Mouse (Mus musculus): ENCODE data around the gene Phlda2. TPM values are rescaled to one million over a fixed set of nuclear protein-coding genes. Genes with fewer than 3 reads are reported as not detected.

Gene Phlda2
- polyA plus RNA-seq, 1 experiment from 2014 or later = 1.2 TPM

GRCm38 (mm10) chr7:143462516-143462915, 40.4 kb downstream of the Phlda2 start:
- Histone ChIP-seq H3K27ac (ENCODE audit: low read depth, low read length) (no peak overlapping the region), H3K9me3 (ENCODE audit: control insufficient read depth, low read length) (peaks cover 19% of the 10 kb centered on the region), H3K4me1 (replicated peaks; ENCODE audit: control insufficient read depth, insufficient read depth, low read length) (peaks cover 19% of the 10 kb centered on the region; the same call in 1 of the 2 replicates), H3K4me3 (ENCODE audit: low read depth, low read length) (no peak overlapping the region), H3K4me2 (ENCODE audit: low read depth, low read length, severe bottlenecking) (no peak overlapping the region), H3K36me3 (ENCODE audit: control insufficient read depth, insufficient read depth, low read length) (no peaks in the 10 kb centered on the region), H3K9ac (ENCODE audit: low read length) (no peak overlapping the region), H3K27me3 (ENCODE audit: control insufficient read depth, insufficient read depth, low read length) (peaks cover 30% of the 10 kb centered on the region)
- no peak for DNase-seq (ENCODE audit: low spot score)
- no peak for ATAC-seq (replicated peaks; ENCODE audit: low FRiP score)
- WGBS = 79% methylated on average over 5 of the region's 5 CpGs

GRCm38 (mm10) chr7:143461920-143462319, 41.0 kb downstream of the Phlda2 start:
- whole genome bisulfite sequencing = 43% methylated on average over 11 of the region's 11 CpGs
- ATAC-seq (replicated peaks; ENCODE audit: low FRiP score) (no peak), DNase-seq (ENCODE audit: low spot score) (no peak)
- H3K4me2 ChIP-seq (ENCODE audit: low read depth, low read length, severe bottlenecking) = no peak overlapping the region
- H3K27me3 ChIP-seq (ENCODE audit: control insufficient read depth, insufficient read depth, low read length) = peaks cover 33% of the 10 kb centered on the region
- no peak overlapping the region for H3K9ac ChIP-seq (ENCODE audit: low read length)
- peaks cover 19% of the 10 kb centered on the region for H3K9me3 ChIP-seq (ENCODE audit: control insufficient read depth, low read length)
- no peak overlapping the region for H3K4me3 ChIP-seq (ENCODE audit: low read depth, low read length)
- no peaks in the 10 kb centered on the region for H3K36me3 ChIP-seq (ENCODE audit: control insufficient read depth, insufficient read depth, low read length)
- H3K4me1 ChIP-seq (replicated peaks; ENCODE audit: control insufficient read depth, insufficient read depth, low read length) = peaks cover 15% of the 10 kb centered on the region; the same call in 1 of the 2 replicates
- no peak overlapping the region for H3K27ac ChIP-seq (ENCODE audit: low read depth, low read length)

- 28% methylated on average over 28 of the region's 32 CpGs for WGBS
- Histone ChIP-seq H3K4me3 (ENCODE audit: low read depth, low read length) (peak overlapping the region; percentile 5; the same call in 1 of the 2 replicates), H3K9me3 (ENCODE audit: control insufficient read depth, low read length) (peaks cover 19% of the 10 kb centered on the region), H3K9ac (ENCODE audit: low read length) (peak overlapping the region; percentile 17; the same call in 1 of the 2 replicates), H3K27ac (ENCODE audit: low read depth, low read length) (no peak overlapping the region), H3K36me3 (ENCODE audit: control insufficient read depth, insufficient read depth, low read length) (no peaks in the 10 kb centered on the region), H3K4me2 (ENCODE audit: low read depth, low read length, severe bottlenecking) (peak overlapping the region; percentile 22), H3K4me1 (replicated peaks; ENCODE audit: control insufficient read depth, insufficient read depth, low read length) (peaks cover 15% of the 10 kb centered on the region; the same call in 1 of the 2 replicates), H3K27me3 (ENCODE audit: control insufficient read depth, insufficient read depth, low read length) (peaks cover 33% of the 10 kb centered on the region)
- ATAC-seq (replicated peaks; ENCODE audit: low FRiP score) (peak; percentile 57), DNase-seq (ENCODE audit: low spot score) (no peak)
These were observed 41.6 kb downstream of the Phlda2 start for GRCm38 (mm10) chr7:143461294-143461870.

GRCm38 (mm10) chr7:143460874-143461273, 42.1 kb downstream of the Phlda2 start, which contains the start of gene Cdkn1c:
TSS of gene Cdkn1c (minus strand) at chr7:143461050.
- no peaks in the 10 kb centered on the region for H3K36me3 ChIP-seq (ENCODE audit: control insufficient read depth, insufficient read depth, low read length)
- peak within 1 kb of the TSS; percentile 31; the same call in 1 of the 2 replicates for H3K27ac ChIP-seq (ENCODE audit: low read depth, low read length)
- H3K4me3 ChIP-seq (ENCODE audit: low read depth, low read length) = peak within 1 kb of the TSS; percentile 45
- 33% methylated on average over 46 of the region's 48 CpGs for WGBS
- ATAC-seq (replicated peaks; ENCODE audit: low FRiP score) (peak; percentile 86), DNase-seq (ENCODE audit: low spot score) (peak; percentile 95)
- H3K4me1 ChIP-seq (replicated peaks; ENCODE audit: control insufficient read depth, insufficient read depth, low read length) = peaks cover 13% of the 10 kb centered on the region; the same call in 1 of the 2 replicates
- peaks cover 30% of the 10 kb centered on the region for H3K27me3 ChIP-seq (ENCODE audit: control insufficient read depth, insufficient read depth, low read length)
- H3K4me2 ChIP-seq (ENCODE audit: low read depth, low read length, severe bottlenecking) = peak within 1 kb of the TSS; percentile 51
- H3K9me3 ChIP-seq (ENCODE audit: control insufficient read depth, low read length) = peaks cover 19% of the 10 kb centered on the region
- peak within 1 kb of the TSS; percentile 62 for H3K9ac ChIP-seq (ENCODE audit: low read length)

GRCm38 (mm10) chr7:143460217-143460834, 42.6 kb downstream of the Phlda2 start:
- Histone ChIP-seq H3K27me3 (ENCODE audit: control insufficient read depth, insufficient read depth, low read length) (peaks cover 26% of the 10 kb centered on the region), H3K4me1 (replicated peaks; ENCODE audit: control insufficient read depth, insufficient read depth, low read length) (peaks cover 13% of the 10 kb centered on the region; the same call in 1 of the 2 replicates), H3K36me3 (ENCODE audit: control insufficient read depth, insufficient read depth, low read length) (no peaks in the 10 kb centered on the region), H3K4me2 (ENCODE audit: low read depth, low read length, severe bottlenecking) (peak overlapping the region; percentile 51), H3K27ac (ENCODE audit: low read depth, low read length) (peak overlapping the region; percentile 31; the same call in 1 of the 2 replicates), H3K4me3 (ENCODE audit: low read depth, low read length) (peak overlapping the region; percentile 45), H3K9me3 (ENCODE audit: control insufficient read depth, low read length) (peaks cover 19% of the 10 kb centered on the region), H3K9ac (ENCODE audit: low read length) (peak overlapping the region; percentile 62)
- DNase-seq (ENCODE audit: low spot score) (peak; percentile 61), ATAC-seq (replicated peaks; ENCODE audit: low FRiP score) (no peak)
- 36% methylated on average over 59 of the region's 60 CpGs for WGBS

- WGBS = 36% methylated on average over 97 of the region's 100 CpGs
- Histone ChIP-seq H3K9ac (ENCODE audit: low read length) (peak overlapping the region; percentile 62), H3K36me3 (ENCODE audit: control insufficient read depth, insufficient read depth, low read length) (no peaks in the 10 kb centered on the region), H3K4me2 (ENCODE audit: low read depth, low read length, severe bottlenecking) (peak overlapping the region; percentile 51), H3K4me3 (ENCODE audit: low read depth, low read length) (peak overlapping the region; percentile 45), H3K27ac (ENCODE audit: low read depth, low read length) (peak overlapping the region; percentile 31; the same call in 1 of the 2 replicates), H3K9me3 (ENCODE audit: control insufficient read depth, low read length) (peaks cover 19% of the 10 kb centered on the region), H3K4me1 (replicated peaks; ENCODE audit: control insufficient read depth, insufficient read depth, low read length) (peaks cover 8% of the 10 kb centered on the region; the same call in 1 of the 2 replicates), H3K27me3 (ENCODE audit: control insufficient read depth, insufficient read depth, low read length) (peaks cover 19% of the 10 kb centered on the region)
- ATAC-seq (replicated peaks; ENCODE audit: low FRiP score) = no peak
- DNase-seq (ENCODE audit: low spot score) = peak; percentile 67
These were observed 43.4 kb downstream of the Phlda2 start for GRCm38 (mm10) chr7:143459332-143460211.

GRCm38 (mm10) chr7:143458963-143459331, 44.0 kb downstream of the Phlda2 start:
- ATAC-seq (replicated peaks; ENCODE audit: low FRiP score) = no peak
- Histone ChIP-seq H3K27me3 (ENCODE audit: control insufficient read depth, insufficient read depth, low read length) (peaks cover 19% of the 10 kb centered on the region), H3K9ac (ENCODE audit: low read length) (peak overlapping the region; percentile 62), H3K4me3 (ENCODE audit: low read depth, low read length) (peak overlapping the region; percentile 45), H3K36me3 (ENCODE audit: control insufficient read depth, insufficient read depth, low read length) (no peaks in the 10 kb centered on the region), H3K4me2 (ENCODE audit: low read depth, low read length, severe bottlenecking) (peak overlapping the region; percentile 51), H3K4me1 (replicated peaks; ENCODE audit: control insufficient read depth, insufficient read depth, low read length) (peaks cover 6% of the 10 kb centered on the region; the same call in 1 of the 2 replicates), H3K9me3 (ENCODE audit: control insufficient read depth, low read length) (peaks cover 19% of the 10 kb centered on the region), H3K27ac (ENCODE audit: low read depth, low read length) (no peak overlapping the region)
- 26% methylated on average over 32 of the region's 38 CpGs for WGBS
- peak; percentile 66 for DNase-seq (ENCODE audit: low spot score)
